Mouse (Mus musculus): ENCODE measurements around the gene Fkbp8. TPM values are rescaled to one million over a fixed set of nuclear protein-coding genes. Genes with fewer than 3 reads are reported as not detected.

Gene Fkbp8
- total RNA-seq, 1 experiment from 2014 or later, result 404 TPM

DNA sequence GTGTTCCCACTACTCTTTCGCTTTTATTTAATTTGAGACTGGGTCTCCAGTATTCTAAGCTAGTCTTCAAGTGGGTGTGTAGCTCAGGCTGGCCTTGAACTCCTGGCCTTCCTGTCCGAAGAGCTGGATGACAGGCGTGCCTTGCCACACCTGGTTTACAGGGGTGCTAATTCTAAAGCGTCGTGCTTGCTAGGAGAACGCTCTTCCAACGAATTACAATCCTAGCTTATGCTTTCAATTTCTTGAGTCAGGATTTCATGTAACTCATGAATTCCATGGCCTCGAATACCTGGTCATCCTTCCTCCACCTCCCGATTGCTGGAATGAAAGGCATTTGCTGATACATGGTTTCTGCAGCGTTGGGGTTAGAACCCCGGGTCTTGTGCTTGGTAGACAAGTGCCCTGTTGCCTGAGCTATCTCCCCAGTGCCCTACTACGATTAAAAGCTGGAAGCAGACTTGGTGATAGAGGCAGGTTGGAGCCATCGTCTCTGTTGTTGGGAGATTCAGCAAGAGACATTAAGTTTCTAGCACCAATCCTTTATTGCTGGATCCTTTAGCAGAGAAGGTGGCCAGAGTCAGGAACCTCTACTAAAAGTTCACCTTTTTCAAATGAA, 766 bp downstream of the Fkbp8 start:
- no peak for DNase-seq

DNA sequence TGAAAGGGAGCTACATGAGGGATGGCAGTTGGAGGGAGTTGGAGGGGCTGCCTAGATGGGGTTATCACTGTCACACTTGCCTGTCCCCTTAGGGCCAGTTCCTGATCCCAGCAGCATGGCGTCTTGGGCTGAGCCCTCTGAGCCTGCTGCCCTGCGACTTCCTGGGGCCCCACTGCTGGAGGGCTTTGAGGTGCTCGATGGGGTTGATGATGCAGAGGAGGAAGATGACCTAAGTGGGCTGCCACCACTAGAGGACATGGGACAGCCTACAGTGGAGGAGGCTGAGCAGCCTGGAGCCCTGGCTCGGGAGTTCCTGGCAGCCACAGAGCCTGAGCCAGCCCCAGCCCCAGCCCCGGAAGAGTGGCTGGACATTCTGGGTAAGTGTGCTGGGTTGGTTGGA, 1.8 kb downstream of the Fkbp8 start:
- no peak for DNase-seq

DNA sequence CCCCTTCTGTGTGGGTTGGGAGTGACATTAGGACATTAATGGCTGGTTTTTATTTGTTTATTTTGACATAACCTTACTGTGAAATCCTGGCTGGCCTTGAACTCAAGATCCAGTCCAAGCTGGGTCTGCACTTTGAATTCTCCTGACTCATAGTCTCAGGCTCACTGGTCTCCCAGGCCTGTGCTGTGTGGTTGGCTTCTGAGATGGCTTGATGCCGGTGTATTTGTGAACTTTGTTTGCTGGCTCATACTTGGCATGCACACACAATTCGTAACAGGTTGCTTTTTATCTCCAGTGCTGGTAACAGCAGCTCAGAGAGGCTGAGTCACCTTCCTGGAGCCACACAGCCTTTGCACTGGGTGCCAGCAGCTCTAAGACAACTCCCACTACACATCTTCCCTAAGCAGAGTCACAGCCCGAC, 2.2 kb downstream of the Fkbp8 start:
- no peak for DNase-seq

DNA sequence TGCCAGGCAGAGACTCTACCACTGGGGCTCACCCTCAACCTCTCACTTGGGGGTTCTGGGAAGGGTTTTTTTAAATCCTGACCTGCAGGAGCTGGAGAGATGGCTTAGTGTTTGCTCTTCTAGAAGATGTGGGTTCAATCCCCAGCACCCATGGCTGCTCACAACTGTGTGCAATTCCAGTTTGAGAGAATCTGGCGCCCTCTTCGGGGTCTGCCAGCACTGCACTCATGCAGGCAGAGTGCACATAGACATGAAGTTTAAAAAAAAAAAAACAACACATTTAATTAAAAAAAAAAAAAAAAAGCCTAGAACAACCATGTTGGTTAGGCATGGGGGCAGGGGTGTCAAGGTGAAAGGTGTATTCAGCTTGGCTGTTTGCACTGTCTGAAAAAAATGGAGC, 2.8 kb downstream of the Fkbp8 start:
- no peak for DNase-seq

DNA sequence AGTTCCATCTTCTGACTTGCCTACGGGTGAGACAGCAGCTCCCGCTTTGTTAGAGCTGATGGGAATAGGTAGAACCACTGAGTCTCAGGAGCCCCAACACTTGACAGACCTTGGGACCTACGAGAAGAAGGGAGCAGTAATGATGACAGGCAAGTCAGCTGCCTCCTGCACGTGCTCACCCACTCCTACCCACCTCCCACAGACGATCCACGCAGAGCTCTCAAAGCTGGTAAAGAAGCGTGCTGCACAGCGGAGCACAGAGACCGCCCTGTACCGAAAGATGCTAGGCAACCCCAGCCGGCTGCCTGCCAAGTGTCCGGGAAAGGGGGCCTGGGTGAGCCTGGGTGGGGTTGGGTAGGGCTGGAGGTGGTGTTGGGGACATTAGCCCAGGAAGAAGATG, 6.8 kb downstream of the Fkbp8 start:
- no peak for DNase-seq

DNA sequence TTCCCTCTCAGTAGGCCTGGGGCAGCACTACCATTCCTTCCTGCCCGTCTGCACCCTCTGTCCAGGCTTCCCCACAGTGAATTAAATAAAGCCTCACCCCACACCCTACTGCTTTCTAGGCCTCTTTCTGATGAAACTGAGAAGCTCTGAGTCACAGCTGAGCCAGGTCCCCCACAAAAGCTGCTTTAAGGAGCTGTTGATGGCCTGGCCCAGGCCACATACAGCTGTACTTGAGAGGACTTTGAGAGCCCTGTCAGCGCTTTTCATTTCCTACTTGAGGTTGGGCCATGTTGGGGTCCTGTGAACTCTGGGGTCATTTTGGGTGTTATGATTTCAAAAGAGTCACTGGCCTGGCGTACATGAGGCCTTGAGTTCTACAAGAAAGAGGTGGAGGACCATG, 7.7 kb downstream of the Fkbp8 start:
- no peak for DNase-seq

GRCm38 (mm10) chr8:70535701-70536100, 8.2 kb downstream of the Fkbp8 start:
- DNase-seq, result no peak

- peak; percentile 58 for DNase-seq
Observed at GRCm38 (mm10) chr8:70538024-70538579, 10.6 kb downstream of the Fkbp8 start.

DNA sequence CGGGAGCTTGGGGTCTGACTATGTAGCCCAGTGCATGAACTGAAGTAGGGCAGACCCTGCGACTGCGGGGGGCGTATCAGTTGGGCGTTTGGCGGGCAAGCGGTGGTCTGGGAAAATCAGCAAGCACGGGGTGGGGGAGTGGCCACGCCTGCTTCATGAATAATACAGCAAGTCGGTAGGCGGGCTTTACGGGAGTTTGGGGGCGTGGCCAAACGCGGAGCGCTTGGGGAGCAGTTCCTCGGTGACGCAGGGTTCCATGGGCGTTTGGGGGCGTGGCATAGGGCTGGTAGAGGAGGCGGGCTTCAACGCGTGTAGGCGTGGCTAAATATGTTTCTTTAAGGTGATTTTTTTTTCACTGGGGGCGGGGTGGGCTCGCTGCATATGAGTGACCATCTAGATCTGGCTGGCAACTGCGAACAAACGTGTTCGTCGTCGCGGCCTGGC, 11.1 kb downstream of the Fkbp8 start:
- DNase-seq, result peak; percentile 100

DNA sequence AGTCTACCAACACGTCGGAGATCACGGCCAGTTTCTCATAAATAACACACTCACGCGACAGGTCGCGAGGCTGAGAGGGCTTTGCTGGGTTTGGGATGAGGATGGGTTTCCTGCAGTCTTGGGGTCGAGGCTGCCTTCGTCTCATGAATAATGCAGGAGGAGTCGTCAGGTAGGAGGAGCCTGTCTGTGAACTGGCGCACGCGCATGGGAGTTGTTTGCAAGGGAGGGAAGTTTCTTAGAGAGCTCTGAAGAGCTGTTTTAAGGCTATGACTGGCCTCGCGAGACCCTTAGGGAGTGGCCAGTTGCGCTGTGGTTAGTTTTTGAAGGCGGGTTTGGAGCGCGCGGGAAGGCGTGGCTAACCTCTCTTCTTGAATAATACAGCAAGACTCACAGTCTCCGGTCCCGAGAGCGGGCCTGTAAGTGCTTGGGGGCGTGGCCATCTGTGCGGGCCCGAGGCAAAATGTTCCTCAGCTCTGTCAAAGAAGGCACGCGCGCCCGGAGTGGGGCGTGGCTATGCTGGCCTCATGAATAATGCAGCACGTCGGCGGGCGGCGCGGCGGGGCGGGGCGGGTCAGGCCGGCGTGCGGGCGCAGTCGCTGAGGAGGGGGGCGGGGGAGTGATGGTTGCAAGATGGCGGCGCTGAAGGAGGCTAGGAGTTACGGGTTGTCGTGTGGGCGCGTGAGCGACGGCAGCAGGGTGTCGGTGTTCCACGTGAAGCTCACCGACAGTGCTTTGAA, 11.7 kb downstream of the Fkbp8 start, which contains the start of gene Ell:
Gene Ell, plus strand, starts transcription at position 381 of the 737 bp plus-strand sequence.
- peak; percentile 99 for DNase-seq

DNA sequence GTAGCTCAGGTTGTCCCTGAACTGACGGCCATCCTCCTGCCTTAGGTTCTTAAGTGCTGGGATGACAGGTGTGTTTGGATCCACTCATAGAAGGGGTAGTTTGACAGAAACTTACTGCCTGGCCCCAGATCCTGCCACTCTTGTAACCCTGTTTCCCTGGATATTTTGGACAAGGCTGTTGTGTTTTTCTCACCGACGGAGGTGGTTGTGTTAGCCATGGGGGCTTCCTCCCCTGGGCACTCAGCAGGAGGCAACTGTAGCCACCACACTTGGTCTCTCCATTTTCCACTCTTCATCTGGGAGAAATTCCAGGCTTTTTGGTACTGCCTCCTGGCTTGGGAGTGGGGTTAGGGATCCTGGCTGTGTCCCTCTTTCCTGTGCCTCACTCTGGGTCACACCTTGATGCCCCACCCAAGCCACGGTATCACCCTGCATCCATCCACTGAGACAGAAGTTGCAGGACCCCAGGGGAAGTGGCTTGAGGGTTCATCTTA, 12.5 kb downstream of the Fkbp8 start:
- DNase-seq, result no peak

DNA sequence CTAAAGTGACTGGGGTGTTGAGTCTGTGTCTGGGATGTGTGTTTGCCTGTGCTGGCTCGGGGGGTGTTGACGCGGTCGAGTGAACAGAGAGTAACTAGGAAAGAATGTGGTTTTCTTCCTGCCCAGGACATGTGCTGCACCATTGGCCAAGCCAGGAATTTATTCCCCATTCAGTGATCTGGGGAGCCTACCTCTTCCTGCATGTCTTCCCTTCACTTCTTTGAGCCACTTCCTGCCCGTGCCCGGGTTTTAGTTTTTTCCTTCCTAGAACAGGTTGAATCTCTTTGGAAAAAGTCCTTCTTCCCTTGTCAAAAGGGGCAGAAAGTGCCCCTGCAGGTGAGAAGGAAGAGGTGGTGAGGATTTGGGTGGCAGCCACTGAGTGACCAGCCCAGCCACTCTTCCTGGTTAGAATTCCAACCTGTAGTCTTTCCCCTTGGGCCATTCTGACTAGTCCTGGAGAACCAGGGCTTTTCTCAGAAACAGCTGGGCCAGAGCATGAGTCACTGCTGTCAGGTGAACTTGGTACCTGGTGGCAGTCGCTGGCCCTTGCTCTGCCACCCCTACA, 13.1 kb downstream of the Fkbp8 start:
- DNase-seq, result no peak

DNA sequence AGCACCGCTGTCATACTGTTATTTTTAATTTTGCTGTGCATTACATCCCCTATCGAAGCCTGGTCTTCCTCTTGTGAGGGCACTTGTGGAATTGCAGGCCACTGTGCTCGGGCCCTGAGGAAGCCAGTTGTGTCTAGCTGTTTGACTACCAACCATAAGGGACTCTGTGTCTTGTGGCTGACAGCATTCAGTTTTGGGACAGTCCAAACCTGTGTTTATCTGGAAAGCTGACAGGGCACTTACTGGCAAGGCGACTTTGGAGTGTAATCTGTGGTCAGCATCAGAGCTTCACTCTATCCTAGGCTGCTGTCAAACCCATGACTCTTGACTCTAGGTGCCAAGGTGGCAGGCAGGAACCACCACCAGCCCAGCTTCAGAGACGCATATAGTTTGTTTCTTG, 13.6 kb downstream of the Fkbp8 start:
- no peak for DNase-seq

DNA sequence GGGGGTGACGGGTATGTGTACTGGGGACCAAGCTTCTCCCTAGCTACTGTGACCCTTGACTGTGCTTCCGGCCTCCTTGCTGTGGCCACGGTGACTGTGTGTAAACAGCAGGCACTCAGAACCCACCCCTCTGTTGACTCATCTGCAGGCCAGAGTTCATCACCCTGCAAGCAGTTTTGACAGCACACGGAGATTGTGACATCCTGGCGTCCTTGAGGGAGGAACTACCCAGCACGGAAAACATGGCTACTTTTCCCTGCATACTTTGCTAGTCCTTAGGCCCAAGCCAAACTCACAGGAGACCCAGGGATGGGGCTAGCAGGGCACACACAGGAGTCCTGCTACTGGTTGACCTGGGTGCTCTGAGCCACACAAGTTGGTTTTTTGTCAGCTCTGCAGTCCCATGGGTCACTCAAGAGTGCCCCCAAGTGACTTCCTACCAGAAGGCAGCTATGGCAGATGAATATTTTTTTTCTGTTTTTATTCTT, 16.7 kb downstream of the Fkbp8 start:
- DNase-seq, result peak; percentile 64

DNA sequence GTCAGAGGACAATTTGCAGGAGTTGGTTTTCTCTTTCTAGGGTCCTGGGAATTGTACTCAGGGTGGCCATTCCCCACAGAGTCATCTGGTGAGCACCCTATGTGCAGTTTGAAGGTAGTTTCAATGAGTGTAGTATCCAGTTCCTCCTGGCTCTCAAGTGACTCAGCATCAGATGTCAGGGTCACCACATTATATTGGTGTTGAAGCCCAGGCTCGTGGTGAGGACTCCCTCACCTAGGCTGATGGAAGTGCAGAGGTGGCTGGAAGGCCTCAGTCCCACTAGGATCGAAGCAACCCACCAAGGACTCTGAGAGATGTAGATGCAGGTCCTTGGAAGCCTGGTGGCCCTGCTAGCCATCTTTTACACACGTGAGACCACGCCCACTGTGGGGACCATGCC, 18.9 kb downstream of the Fkbp8 start:
- DNase-seq, result no peak

GRCm38 (mm10) chr8:70547762-70548161, 20.2 kb downstream of the Fkbp8 start:
- no peak for DNase-seq

DNA sequence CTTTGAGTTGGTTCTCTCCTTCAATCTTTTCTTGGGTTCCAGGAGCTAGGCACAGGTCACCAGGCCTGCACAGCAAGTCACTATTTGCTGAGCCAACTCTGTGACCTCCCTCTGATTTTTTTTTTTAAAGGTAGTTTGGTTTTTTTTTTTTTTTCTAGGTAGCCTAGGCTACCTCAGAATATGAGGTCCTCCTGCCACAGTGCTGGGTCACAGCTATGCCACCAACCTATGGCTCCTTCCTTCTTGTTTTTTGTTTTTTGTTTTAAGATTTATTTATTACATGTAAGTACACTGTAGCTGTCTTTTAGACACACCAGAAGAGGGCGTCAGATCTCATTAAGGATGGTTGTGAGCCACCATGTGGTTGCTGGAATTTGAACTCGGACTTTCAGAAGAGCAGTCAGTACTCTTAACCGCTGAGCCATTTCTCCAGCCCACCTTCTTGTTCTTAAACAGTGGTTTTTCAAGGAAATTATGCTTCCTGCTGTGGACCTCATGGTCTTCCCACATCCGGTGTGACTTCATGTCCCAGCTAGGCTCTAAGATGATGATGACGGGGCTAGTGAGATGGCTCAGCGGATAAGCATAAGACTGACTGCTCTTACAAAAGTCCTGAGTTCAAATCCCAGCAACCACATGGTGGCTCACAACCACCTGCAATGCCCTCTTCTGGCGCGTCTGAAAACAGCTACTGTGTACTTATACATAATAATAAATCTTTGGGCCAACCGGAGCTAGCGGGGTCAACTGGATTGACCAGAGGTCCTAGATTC, 22.1 kb downstream of the Fkbp8 start:
- DNase-seq, result no peak

GRCm38 (mm10) chr8:70551558-70552161, 24.1 kb downstream of the Fkbp8 start:
- no peak for DNase-seq

- no peak for DNase-seq
Observed at GRCm38 (mm10) chr8:70552836-70553235, 25.3 kb downstream of the Fkbp8 start.

GRCm38 (mm10) chr8:70553740-70554139, 26.2 kb downstream of the Fkbp8 start:
- peak; percentile 69 for DNase-seq

GRCm38 (mm10) chr8:70555079-70555747, 27.7 kb downstream of the Fkbp8 start:
- no peak for DNase-seq

Measured in adrenal gland, postnatal 25 days (tissue).